Mouse (Mus musculus): Measurements from ENCODE around the gene Uba5.

Uba5 gene

GRCm38 (mm10) chr9:104001921-104002859, 60.7 kb downstream of the Uba5 start, which contains the start of gene Nphp3:
Gene Nphp3 (plus strand): TSS chr9:104002544.
- in situ Hi-C loops (cut with MboI; ENCODE audit: low pct_unique_long_range_greater_than_20kb in 1 of 2, low sequenced_read_pairs in 2 of 2, unreplicated experiment in 1 of 2), result no loop called here

GRCm38 (mm10) chr9:104000601-104001000, 62.3 kb downstream of the Uba5 start:
- in situ Hi-C loops (cut with MboI; ENCODE audit: low pct_unique_long_range_greater_than_20kb in 1 of 2, low sequenced_read_pairs in 2 of 2, unreplicated experiment in 1 of 2), result no loop called here

All from mouse embryonic stem cell (cell line).